Mouse (Mus musculus): ENCODE measurements at regions not wholly inside any gene's neighbourhood (a gene's known extent, or its start where the extent isn't known, plus 50 kb on each side); places are given as distances from the start of the nearest gene placed in this dataset.
A peak's percentile ranks its signal among the peaks of the same experiment; 100 is the strongest.

- no peak for DNase-seq
These were observed 65.3 kb downstream of the Med10 start for GRCm38 (mm10) chr13:69867296-69868065.

DNA sequence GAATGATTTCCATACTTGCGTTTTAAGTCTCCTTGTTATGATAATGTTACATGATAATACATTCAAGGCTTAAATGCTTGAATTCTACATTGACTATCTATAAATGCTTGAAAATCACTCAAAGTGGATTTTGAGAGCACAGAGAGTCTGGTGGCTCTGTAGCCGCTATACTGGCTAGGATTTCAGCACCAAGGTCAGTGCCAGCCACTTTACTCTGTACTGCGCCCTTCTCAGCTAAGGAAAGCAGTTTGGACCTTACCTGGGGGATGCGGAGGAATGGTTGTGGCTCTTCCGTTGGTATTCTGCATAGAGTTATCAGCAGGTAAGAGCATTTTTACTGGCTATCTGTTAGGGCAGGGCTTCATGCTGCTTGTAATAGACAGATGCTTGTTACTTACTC is 94.3 kb downstream of the Med10 start:
- peak; percentile 4 for DNase-seq

- no peak for DNase-seq
These were observed 98.9 kb downstream of the Med10 start for GRCm38 (mm10) chr13:69901139-69901538.

DNA sequence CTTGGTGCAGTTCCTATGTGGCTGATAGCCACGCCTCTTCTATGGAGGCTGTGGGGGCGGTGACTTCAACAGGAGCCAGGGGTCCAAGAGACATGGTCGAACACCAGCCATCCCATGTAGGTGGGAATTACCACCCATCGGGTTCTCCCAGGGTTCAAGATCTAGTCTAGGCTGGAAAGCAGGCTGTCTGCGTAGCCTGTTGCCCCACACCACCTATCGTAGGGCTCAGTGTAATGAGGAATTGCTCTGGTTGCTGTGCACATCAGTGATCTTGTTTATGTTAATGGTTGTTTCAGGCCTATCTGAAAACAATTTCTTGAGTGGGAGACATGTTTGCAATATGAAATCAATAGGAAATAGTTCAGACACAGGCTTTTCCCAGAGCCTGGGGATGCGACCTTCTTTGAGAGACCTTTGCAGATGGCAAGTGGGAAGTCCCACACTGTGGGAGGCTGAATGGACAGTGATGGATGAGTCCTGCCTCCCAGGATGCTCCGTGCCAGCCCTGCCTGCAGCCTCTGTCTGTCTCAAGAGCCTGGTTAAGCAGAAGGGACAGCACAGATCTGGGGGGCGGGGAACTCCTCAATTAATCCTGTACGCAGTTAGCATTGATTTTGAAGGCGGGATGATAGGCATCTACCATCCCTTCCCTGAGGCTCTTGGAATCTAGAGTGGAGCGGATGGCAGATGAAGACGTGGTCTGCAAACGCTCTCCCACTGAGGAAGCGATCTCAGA is 104.8 kb downstream of the Med10 start:
- no peak for DNase-seq

GRCm38 (mm10) chr13:69915796-69916195 is 113.6 kb downstream of the Med10 start:
- no peak for DNase-seq

DNA sequence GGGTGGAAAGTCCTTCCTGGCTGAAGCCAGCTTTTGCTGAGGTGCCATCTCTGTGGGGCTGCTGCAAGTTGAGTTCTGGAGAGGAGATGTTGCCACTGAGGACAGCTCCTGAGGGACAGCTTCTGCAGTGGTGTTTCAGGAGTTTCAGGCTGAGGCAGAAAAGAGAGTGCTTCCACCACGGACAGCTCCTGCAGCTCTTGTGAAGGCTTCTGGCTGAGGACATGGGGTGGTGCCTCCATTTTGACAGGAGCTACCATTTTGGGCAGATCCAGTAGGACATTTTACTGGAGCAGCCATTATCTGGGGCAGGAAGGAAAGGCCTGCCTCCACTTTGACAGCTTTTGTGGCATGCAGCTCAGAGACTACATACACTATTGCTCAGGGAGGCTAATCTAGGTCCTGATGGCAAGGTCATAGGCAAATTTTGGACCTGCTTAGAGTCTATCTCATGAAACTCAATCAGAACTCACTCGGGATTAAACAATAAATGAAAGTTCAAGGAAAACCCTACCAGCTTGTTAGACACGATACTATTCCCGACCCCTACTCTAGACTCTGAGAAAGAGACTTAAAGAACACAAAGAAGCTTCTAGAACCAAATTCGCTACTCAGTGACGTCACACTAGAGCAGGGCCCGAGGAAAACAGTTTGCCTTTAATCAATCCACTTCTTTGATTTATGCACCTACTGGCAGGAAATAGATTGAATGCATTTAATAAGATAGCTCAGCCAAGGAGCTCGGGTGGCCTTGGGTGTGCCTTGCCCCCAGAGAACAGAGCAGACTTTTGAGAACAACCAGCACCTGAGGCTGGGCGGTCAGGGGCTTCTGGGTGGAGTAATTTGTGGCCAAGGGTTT is 130.7 kb downstream of the Med10 start:
- no peak for DNase-seq

DNA sequence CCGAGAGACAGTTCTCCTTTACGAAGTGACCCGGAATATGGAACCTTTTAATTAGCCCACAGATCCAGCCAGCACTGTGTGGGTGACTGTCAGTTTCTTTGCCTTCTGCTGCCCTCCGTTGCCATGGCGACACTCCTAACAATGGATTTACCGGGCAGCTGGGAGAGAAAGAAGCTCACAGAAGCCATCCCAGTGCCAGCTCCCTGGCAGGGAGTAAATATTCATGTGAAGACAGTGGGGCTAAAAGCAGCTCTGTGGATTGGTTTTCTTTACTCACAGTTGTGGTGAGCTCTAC is 131.3 kb downstream of the Med10 start:
- DNase-seq = no peak

DNA sequence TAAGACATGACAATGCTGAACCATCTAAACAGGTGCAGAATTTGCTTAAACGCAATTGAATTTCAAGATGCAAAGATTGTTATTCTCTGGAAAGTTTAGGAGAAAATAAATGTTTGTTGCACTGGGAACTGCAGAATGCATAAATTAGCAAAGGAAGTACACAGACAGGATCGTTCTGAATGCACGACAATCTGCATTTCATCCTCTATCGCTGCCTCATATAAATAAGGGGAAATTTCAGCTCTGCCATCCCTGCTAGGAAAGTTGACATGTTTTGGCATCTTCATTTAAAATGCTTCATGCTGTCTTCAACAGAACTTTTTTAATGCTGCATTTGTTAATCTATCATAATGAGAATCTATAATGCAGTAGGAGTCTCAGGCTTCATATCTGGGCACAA is 137.6 kb downstream of the Med10 start:
- DNase-seq = no peak

- no peak for DNase-seq
These were observed 142.5 kb downstream of the Med10 start for GRCm38 (mm10) chr13:69944651-69945050.

DNA sequence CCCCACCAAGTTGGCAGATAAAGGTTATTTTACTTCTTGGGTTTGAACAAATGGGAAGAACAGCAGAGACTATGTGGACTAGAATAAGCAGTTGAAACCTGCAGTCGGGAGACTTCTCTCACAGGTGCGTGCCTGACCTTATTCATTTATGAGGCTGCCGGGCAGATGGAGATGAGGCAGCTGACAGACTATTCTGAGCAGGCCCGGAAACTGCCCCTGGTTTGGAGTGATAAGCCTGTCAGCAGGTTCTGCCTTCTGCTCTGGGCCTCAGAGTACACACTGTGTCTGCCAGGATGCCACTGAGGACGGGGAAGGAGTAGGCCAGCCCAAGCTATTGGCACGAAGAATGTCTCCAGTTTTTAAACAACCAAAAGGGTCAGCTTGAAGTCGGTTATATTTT is 144.4 kb downstream of the Med10 start:
- DNase-seq = no peak

DNA sequence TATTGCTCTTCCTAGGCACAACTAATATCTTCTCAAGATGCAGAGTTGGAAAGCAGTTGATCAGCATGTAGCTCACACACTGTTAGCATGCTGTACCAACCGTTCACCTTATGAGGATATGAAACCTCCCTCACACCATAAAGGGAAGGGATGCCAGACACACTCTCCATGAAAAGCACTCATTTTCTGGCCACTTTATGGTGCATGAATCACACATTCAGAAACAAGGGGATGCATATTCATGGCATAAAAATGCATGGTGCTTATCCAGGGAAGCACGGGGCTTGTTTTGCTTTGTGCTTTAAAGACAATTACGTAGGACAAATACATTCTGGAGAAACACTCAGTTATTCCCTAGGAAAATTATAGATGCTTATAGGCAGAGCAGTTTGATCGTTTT is 149.9 kb downstream of the Med10 start:
- DNase-seq = no peak

DNA sequence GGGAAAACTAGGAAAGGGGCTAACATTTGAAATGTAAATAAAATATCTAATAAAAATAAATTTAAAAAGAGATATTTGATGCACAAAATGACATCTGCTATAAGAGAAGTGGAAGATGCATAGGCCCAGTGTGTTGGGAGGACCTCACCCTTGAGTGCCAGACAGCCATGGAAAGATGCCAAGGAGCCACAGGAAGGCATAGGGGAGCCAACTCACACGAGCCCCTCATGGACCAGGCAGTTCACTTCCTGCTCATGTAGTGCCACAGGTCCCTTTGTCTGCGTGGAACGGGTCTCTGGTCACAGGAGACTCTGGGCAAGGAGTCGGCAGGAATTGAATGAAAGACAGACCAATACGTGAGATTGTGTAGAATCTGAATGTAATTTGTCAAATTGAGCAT is 152.0 kb downstream of the Med10 start:
- DNase-seq = no peak

- no peak for DNase-seq
These were observed 153.3 kb downstream of the Med10 start for GRCm38 (mm10) chr13:69955503-69955902.

GRCm38 (mm10) chr13:69963944-69964343 is 161.7 kb downstream of the Med10 start:
- no peak for DNase-seq

- no peak for DNase-seq
These were observed 169.3 kb downstream of the Med10 start for GRCm38 (mm10) chr13:69971281-69972057.

DNA sequence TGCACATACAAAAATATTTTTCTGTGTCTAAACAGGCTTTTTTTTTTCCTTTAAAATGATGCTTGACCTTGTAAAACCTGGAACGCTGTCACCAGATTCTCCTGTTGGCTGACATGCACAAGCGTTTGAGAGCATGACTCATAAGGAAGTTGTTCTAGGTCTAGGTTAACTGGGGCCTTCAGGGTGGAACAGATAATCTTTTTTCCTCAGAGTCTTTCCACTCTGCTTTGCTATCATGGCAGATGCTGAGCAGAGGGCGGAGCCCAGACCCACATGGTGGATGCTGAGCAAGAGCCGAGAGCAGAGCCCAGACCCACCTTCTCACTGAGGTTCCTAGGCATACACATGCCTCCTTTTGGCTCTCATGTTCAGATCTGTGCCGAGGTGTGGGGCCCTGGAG is 172.6 kb downstream of the Med10 start:
- DNase-seq = no peak

DNA sequence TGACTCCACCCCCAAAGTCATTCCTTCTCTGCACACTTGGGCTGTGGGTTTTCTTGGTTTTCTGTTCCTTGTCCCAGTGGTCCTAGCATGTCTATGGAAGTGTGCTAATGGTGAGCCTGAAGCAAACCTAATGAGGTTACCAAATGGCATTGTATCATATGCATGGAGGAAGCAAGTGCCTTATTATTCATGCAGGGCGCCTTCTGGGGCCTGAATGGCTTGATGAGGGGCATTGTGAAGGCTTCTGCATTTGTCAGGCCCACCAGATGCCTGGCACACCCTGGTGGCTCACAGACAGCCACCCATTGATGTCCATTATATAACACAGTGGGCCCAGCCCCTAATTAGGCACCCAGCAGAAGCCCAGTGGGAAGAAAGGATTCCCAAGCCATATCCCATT is 182.0 kb downstream of the Med10 start:
- DNase-seq = no peak

- no peak for DNase-seq
These were observed 185.0 kb downstream of the Med10 start for GRCm38 (mm10) chr13:69987181-69987580.

- no peak for DNase-seq
These were observed 186.1 kb downstream of the Med10 start for GRCm38 (mm10) chr13:69988319-69988718.

- DNase-seq = peak; percentile 50
These were observed 189.2 kb downstream of the Med10 start for GRCm38 (mm10) chr13:69991253-69991891.

DNA sequence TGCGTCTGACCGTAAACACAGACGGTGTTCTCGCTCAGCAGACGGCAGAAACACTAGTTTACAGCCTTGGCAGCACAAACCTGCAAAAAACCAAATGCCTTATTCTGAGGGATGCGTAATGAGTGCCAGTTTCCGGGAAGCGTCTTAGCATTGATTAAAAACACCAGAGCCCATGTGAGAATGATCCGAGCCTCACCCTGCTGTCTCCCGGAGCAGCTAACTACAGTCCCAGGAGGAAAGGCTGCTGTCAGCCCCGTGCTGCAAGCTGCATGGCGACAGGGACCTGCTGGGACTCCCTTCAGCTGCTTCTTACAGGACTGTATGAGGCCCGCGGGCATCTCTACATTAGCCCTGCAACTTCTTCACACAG is 189.7 kb downstream of the Med10 start:
- no peak for DNase-seq

GRCm38 (mm10) chr13:70003591-70003990 is 201.4 kb downstream of the Med10 start:
- DNase-seq = no peak

DNA sequence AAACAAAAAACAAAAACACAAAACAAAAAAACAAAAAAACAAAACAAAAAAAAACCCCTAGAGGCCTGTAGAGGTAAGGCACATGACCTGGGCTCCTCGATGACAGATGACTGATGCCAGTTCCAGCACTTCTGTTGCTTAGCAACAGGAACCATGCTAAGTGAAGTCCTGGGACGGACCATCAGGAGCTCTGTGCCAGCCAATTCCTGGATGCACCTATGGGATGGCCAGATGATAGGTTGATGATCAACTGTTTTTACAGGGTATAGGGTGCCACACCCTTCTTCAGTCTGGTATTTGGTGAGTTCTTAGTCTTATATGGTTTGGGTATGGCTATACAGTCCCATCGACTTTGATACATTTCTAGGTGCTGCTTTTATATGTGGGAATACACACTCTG is 209.9 kb downstream of the Med10 start:
- no peak for DNase-seq

Data from kidney, adult 9 months (tissue).